Mouse (Mus musculus): ENCODE measurements around the gene Txndc11. TPM values are rescaled to one million over a fixed set of nuclear protein-coding genes. Genes with fewer than 3 reads are reported as not detected.

Gene Txndc11
- polyA plus RNA-seq, 1 experiment from 2014 or later = 42.4 TPM

DNA sequence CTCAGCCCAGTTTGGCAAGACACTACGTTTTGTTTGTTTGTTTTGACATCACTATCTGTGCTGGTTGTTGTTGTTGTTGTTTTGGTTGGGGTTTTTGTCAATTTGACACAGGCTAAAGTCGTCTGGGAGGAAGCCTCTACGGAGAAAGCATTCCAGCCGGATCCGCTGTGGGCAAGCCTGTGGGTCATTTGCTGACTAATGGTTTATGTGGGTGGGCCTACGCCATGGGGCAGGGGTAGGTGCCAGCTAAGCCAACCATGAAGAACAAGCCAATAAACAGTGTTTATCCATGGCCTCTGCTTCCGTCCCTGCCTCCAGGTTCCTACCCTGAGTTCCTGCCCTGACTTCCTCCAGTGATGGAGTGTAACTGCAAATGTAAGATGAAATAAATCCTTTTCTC lies 106.2 kb downstream of the Txndc11 start:
- H3K36me3 ChIP-seq (ENCODE audit: control insufficient read depth, insufficient read depth, low read length) = no peaks in the 10 kb centered on the region
- H3K4me3 ChIP-seq (ENCODE audit: low read depth, low read length) = no peak overlapping the region
- H3K4me2 ChIP-seq (ENCODE audit: low read depth, low read length) = no peak overlapping the region
- ATAC-seq (ENCODE audit: low read depth) (no peak), DNase-seq (ENCODE audit: low spot score) (no peak)
- 75% methylated on average over 7 of the region's 7 CpGs for WGBS
- H3K27me3 ChIP-seq (replicated peaks; ENCODE audit: control insufficient read depth, insufficient read depth, low read length) = no peaks in the 10 kb centered on the region
- H3K27ac ChIP-seq (replicated peaks; ENCODE audit: low read depth, low read length) = no peak overlapping the region
- no peak overlapping the region for H3K9ac ChIP-seq (ENCODE audit: low read depth, low read length)
- H3K4me1 ChIP-seq (ENCODE audit: control insufficient read depth, insufficient read depth, low read length) = no peaks in the 10 kb centered on the region
- H3K9me3 ChIP-seq (ENCODE audit: control insufficient read depth, low read length) = no peaks in the 10 kb centered on the region

Small RNA genes lying within 50 kb of the gene (microRNA-seq; reads per million reads assigned to microRNA genes)
- gene Gm23935 (ENCODE audit: borderline number of aligned reads) = 42.0 reads per million, percentile 42 among the genes with 10 or more reads in this experiment

Other genes starting within 250 kb of the Txndc11 start
- 46.9 and 55.5 TPM in 2 replicates for gene Snn, start 73.7 kb downstream of the Txndc11 start, polyA plus RNA-seq (2014; fragmentation: Nextera tagmentation; extraction: Ambion mirVana)
- gene Litaf, start 68.5 kb downstream of the Txndc11 start, polyA plus RNA-seq (2014; fragmentation: Nextera tagmentation; extraction: Ambion mirVana) = 88.9 and 101 TPM in 2 replicates
- gene Zc3h7a, start 41.7 kb upstream of the Txndc11 start, polyA plus RNA-seq (2014; fragmentation: Nextera tagmentation; extraction: Ambion mirVana) = 99.2 and 102 TPM in 2 replicates
- gene Rsl1d1, start 68.7 kb upstream of the Txndc11 start, polyA plus RNA-seq (2014; fragmentation: Nextera tagmentation; extraction: Ambion mirVana) = 169 and 188 TPM in 2 replicates
- gene Gspt1, start 119.7 kb upstream of the Txndc11 start, polyA plus RNA-seq (2014; fragmentation: Nextera tagmentation; extraction: Ambion mirVana) = 93.6 and 102 TPM in 2 replicates
- not detected in 2 replicates for gene Tnfrsf17, start 179.2 kb upstream of the Txndc11 start, polyA plus RNA-seq (2014; fragmentation: Nextera tagmentation; extraction: Ambion mirVana)
- gene Snx29, start 188.3 kb upstream of the Txndc11 start, polyA plus RNA-seq (2014; fragmentation: Nextera tagmentation; extraction: Ambion mirVana) = 9.7 and 10.0 TPM in 2 replicates